Mouse (Mus musculus) left cerebral cortex, adult 2 months (tissue): Measurements from ENCODE around the gene Prkn. TPM values are rescaled to one million over a fixed set of nuclear protein-coding genes. Genes with fewer than 3 reads are reported as not detected.
"Not testable (repeated sequence)": the region's sequence is repeated elsewhere in the genome, so short reads cannot be mapped to it uniquely, and the experiment has no call there.

Experiments used
- DNase-seq, 2 experiments: peaks; one replicate each; pipeline ENCODE4 v3.0.0; 2021 to 2022; ENCODE audit warnings: low spot score in 2 of 2, mixed read lengths in 1 of 2; ENCODE audit errors: extremely low spot score in 1 of 2
- H3K27ac ChIP-seq: fragments of 200-600 bp; 2 replicates; pipeline ENCODE4 v1.8.1; 2022
- H3K4me3 ChIP-seq: fragments of 200-600 bp; 2 replicates; pipeline ENCODE4 v1.8.1; 2022
- CTCF ChIP-seq: fragments of 200-600 bp; IDR thresholded peaks from 2 replicates; pipeline ENCODE4 v1.8.1; 2022; ENCODE audit warnings: antibody characterized with exemption, mild to moderate bottlenecking, moderate library complexity
- intact Hi-C: fragments of 180-260 bp; cut with DNase I; formaldehyde crosslinking; loops from one replicate; pipeline ENCODE4 v1.15.1; 2025
- total RNA-seq, 2 experiments: library from RNA; stranded (reverse); gene quantifications; 2 replicates each; pipeline ENCODE4 v1.2.3; 2021

Prkn gene
- total RNA-seq, 2 experiments from 2014 or later, result 17.2 to 18.8 TPM

DNA sequence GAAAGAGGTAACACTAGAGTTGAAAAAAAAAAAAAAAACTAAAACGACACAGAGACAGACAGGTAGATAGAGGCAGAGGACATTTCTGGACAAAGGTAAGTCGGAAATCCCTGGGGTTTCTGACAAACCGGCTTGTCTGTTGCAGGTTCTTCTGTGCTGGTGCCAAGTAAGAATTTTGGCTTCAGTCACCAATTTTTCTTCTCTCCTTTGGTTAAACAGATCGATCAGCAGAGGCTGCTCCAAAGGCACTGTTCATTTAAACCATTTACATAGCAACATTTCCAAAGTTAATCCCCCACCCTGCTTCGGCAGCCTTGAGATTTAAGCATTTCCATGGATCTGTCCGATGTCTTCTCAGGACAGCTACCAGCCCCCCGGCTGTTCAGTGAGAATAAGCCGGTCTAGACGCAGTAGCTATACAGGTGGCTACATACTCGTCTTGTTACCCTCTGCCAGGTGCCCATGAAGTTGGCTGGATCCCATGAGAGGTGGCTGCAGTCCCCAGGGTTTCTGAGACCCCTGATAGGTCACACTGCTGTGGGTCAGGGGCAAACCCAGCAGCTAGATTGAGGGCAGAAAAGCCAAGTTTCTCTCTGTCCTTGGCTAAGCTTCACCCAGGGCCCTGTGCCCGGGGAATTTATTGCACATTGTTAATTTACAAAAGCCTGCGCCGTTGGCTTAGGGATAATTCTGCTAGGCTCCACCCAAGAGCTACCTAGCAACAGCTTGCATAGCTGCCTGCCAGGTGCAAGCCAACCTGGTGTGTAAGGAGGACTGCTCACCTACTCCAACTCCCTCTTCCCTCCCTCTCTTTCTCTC, 1133.0 kb downstream of the Prkn start:
- Histone ChIP-seq H3K4me3 (no peak overlapping the region), H3K27ac (peak overlapping the region; percentile 9; the same call in 1 of the 2 replicates)
- no peak for DNase-seq
- intact Hi-C loops, result loop anchor here (2.0 to 5.0 kb wide), 3 partner anchors 126 to 1656 kb away; partner anchors contain the start of gene Qk
- no peak for TF ChIP-seq CTCF

- intact Hi-C loops, result no loop called here
- Histone ChIP-seq H3K4me3 (no peak overlapping the region), H3K27ac (no peak overlapping the region)
- TF ChIP-seq CTCF, result peak; percentile 77
- DNase-seq, result peak; percentile 45 to 50
Observed at GRCm38 (mm10) chr17:11975062-11975607, 1135.0 kb downstream of the Prkn start.

GRCm38 (mm10) chr17:11978260-11978821, 1138.2 kb downstream of the Prkn start:
- intact Hi-C loops, result no loop called here
- no peak overlapping the region for H3K27ac ChIP-seq

DNA sequence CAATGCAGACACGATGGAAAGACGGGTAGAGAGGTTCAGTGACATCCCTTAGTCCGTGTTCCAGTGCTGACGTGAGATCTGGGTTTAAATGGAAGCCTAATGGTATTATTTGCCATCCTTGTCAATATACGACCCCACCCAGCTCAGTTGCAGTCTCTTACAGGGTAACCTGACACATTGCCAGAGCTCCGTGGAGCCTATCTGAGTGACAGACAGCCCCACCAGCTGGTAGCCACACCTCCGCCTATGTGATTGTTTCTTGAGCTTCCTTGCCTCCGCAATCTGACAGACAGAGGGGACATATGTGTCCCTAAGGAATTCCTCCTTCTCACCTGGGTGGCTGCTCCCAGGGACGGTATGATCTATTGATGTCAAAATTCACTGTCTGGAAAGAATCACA, 1141.5 kb downstream of the Prkn start:
- intact Hi-C loops, result no loop called here
- Histone ChIP-seq H3K4me3 (no peak overlapping the region), H3K27ac (no peak overlapping the region)
- no peak for TF ChIP-seq CTCF
- no peak for DNase-seq

More at GRCm38 (mm10) chr17:11978260-11978821, 1138.2 kb downstream of the Prkn start:
- no peak for DNase-seq
- no peak overlapping the region for H3K4me3 ChIP-seq
- no peak for TF ChIP-seq CTCF

DNA sequence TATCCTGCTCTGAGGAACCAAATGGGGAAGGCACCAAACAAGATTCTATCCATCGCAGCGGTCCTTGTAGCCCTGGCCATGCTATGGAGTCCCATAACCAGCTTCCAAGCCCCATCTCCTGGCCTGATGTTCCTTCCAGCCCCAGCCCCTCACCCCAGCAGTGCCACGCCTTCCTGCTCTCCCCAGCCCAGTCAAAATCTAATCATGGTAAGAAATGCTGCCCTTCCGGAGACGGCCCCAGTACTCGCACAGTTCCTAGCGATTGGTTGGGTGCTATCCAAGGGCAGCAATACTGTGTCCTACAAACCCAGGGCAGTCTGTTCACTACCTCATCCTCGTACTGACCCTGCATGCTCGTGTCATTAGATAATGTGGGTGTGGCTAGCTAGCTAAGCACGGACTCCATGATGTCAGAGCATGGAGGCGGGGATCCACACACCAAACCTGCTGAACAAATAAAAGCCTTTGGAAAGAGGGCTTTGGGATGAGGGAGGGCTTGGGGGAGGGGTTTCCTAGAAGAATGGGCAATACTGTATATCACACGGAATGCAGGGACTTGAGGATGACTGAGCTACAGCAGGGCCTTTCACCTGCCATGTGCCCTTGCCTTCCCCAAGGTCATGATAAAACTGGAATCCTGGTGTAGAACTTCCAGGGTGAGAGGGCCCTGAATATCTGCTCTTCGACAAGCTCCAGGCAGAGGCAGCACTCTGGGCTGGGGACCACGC, 1148.1 kb downstream of the Prkn start:
- no peak overlapping the region for H3K27ac ChIP-seq
- TF ChIP-seq CTCF, result no peak
- intact Hi-C loops, result no loop called here
- DNase-seq, result no peak
- no peak overlapping the region for H3K4me3 ChIP-seq

DNA sequence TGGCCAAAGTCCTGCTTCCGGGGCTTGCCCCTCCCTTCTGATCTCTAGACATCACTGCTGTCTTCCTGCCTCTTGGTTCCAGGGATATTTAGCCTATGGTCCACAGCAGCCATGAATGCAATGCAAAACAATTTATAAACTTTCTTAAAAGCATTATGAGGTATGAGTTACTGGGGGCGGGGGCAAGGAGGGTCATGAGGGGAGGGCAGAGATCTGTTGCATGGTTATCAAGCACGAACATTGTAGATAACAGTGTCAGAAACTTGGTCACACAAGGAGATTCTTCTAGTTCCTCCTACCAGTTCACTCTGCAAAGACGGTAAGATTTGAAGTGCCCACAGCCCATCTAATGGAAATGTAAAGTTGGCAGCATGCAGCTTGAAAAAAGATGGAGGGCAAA, 1149.1 kb downstream of the Prkn start:
- DNase-seq, result no peak
- intact Hi-C loops, result no loop called here
- H3K27ac ChIP-seq, result no peak overlapping the region
- no peak overlapping the region for H3K4me3 ChIP-seq
- no peak for TF ChIP-seq CTCF

DNA sequence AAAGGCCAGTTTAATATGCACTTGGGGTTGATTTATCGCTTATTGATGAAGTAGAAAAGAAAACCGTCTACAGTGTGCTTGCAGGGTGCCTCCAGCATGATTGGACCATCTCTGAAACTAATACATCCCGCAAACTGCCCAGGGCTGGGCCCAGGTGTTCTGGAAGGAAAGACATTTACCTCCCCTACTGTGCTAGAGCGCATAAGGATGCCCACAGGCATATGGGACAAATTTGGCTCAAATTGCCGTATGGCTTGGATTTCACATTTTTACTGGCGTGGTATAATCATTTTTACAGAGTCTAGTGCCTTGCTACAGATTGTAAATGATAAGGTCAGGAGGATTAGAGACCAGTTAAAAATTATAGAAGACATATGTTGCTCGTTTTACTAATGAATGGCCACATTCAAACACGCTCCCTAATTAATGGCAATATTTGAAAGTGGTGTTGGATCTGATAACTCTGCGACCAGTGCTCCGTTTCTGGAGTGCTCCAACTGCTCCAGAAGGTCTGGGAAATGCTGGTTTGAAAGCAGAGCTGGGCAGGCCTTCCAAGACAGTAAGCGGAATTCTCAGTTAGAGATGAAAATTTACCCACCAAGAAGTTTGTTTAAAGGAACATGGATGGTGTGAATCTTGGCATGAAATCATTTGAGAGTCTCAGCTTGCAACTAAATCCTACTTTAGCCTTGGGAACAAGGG, 1150.4 kb downstream of the Prkn start:
- Histone ChIP-seq H3K4me3 (no peak overlapping the region), H3K27ac (no peak overlapping the region)
- intact Hi-C loops, result no loop called here
- DNase-seq, result no peak
- TF ChIP-seq CTCF, result no peak

DNA sequence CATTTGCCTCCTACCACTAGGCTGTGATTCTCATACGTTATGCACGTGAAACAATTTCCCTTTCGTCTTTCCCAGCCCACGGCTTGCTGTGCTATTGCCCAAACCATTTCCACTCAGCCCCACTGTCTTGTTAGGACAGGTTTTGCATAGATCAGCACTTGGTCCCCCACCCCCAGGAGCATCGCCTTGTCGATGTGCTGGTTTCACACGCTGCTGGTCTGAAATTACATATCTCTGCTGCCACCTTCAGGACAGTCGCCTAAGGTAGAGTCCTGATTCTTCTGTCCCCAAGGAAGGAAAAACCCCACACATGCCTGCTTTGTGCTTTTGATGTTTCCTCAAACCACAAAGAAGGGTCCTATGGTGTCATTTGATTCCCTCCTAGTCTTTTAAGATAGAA, 1153.1 kb downstream of the Prkn start:
- peak; percentile 65 for TF ChIP-seq CTCF
- no peak overlapping the region for H3K4me3 ChIP-seq
- intact Hi-C loops, result no loop called here
- no peak overlapping the region for H3K27ac ChIP-seq
- peak; percentile 58 to 61 for DNase-seq

GRCm38 (mm10) chr17:11994252-11994651, 1154.1 kb downstream of the Prkn start:
- Histone ChIP-seq H3K4me3 (no peak overlapping the region), H3K27ac (no peak overlapping the region)
- intact Hi-C loops, result no loop called here
- DNase-seq, result no peak
- no peak for TF ChIP-seq CTCF

DNA sequence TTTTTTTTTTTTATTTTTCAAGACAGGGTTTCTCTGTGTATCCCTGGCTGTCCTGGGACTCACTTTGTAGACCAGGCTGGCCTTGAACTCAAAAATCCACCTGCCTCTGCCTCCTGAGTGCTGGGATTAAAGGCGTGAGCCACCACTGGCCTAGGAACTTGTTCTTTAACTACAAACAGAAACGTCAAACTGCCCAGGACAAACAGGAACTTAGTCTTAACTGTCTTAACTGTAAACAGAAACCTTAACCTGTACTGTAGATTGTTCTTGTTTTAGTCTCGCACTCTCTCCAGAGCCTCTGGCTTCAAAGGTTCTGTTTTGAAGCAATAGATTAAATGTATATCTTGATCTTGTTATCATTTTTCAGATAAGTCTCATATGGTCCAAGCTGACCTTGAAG, 1154.6 kb downstream of the Prkn start:
- DNase-seq, intact Hi-C loops, H3K4me3 ChIP-seq, H3K27ac ChIP-seq: not testable (repeated sequence)

- intact Hi-C loops, result no loop called here
- no peak for TF ChIP-seq CTCF
Observed at GRCm38 (mm10) chr17:11995522-11995921, 1155.3 kb downstream of the Prkn start.

More at GRCm38 (mm10) chr17:11995522-11995921, 1155.3 kb downstream of the Prkn start:
- no peak for DNase-seq
- H3K4me3 ChIP-seq, result no peak overlapping the region
- no peak overlapping the region for H3K27ac ChIP-seq
